Mouse (Mus musculus): ENCODE data around the gene Klhl25.

DNA sequence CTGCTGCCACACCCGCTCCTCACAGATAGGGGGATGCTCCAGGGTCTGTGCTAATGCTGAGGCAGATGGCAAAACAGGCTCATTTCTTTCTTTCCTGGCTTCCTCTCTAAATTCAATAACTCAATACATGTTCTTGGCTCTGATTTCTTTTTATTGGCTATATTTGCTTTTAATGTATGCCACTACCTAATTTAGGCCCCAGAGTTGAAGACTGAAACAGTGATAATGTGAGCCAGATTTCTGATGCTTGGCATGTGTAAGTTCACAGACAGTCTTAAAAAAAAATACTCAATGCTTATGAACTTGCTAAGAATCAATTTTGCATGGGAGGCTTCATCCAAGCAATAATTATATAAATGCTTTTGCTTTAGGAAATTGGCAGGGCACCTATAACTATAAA lies 2.2 kb upstream of the Klhl25 start:
- no peak for TF ChIP-seq POLR2A (IDR thresholded peaks at IDR 0.05; ENCODE audit: borderline replicate concordance, extremely low read depth, insufficient read depth, insufficient read length, poor library complexity, severe bottlenecking)
- no peak for TF ChIP-seq CTCF (IDR thresholded peaks at IDR 0.05; ENCODE audit: borderline replicate concordance, extremely low read depth, insufficient read depth, insufficient read length)
